Mouse (Mus musculus) spleen, postnatal 4 days (tissue): ENCODE results near the gene Plekhg5.
"Not testable (repeated sequence)": the region's sequence is repeated elsewhere in the genome, so short reads cannot be mapped to it uniquely, and the experiment has no call there.

Experiments used
- DNase-seq, 2 experiments: peaks; one replicate each; pipeline ENCODE4 v3.0.0; 2022; ENCODE audit warnings: low spot score in 2 of 2

Plekhg5 gene

DNA sequence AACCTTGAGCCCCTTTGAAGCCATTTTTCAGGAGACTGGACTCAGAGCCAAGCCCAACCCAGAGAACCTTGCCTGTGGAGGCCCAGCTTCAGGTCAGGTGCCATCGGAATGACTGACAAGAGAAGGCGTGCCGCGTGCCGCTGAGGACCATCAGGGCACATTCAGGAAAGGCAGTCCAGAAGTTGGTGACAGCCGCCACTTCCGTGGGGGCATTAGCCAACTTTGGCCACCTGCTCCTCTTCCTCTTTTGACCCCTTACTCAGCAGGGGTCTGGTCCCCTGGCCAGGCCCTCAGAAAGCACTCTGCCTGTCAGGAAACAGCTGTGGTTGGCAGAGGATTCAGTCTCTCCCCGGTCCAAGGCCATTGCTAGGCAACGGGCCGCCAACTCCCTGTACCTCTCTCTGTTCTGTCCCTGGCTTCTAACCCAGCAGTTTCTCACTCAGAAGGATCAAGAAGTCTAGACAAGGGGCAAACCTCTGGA, at the start of gene Plekhg5:
TSS of gene Plekhg5 (plus strand) at position 378 of the 481 bp plus-strand sequence.
- peak in 1 of 2 experiments; percentile 62 for DNase-seq

DNA sequence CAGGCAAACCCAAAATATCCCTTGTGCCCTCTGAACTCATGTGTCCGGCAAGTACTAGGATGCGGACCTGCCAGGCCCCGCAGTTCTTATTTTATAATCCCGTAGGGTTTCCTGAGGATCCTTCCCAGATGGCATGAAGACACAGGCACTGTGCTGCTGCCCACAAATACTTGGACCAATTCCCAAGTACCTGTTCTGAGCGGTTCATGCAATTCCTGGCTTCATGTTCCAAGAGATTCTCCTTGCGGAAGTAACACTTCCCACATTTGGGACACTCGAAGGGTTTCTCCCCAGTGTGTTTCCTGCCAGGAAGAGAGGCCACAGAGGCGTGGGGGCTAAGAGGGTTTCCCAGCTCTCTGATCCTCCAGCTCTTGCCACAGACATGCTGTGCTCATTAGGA, 49.8 kb upstream of the Plekhg5 start:
- no peak for DNase-seq

DNA sequence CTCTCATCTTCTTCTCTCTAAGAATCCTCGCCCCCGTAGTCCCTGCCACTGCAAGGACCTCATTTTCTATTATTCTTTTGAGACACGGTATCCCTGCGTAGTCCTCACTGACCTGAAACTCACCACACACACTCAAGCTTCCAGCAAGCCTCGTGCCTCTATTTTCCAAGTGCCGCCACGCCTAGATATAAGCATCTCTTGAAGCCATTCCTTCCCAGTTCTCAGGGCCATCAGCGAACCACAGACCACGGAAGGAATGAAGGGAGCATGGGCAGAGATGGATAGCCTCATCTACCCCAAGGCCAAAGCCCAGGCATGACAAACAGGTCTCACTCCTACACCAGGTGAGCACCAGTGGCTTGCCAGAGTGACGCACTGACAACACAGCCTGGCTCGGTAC, 47.8 kb upstream of the Plekhg5 start:
- no peak for DNase-seq

DNA sequence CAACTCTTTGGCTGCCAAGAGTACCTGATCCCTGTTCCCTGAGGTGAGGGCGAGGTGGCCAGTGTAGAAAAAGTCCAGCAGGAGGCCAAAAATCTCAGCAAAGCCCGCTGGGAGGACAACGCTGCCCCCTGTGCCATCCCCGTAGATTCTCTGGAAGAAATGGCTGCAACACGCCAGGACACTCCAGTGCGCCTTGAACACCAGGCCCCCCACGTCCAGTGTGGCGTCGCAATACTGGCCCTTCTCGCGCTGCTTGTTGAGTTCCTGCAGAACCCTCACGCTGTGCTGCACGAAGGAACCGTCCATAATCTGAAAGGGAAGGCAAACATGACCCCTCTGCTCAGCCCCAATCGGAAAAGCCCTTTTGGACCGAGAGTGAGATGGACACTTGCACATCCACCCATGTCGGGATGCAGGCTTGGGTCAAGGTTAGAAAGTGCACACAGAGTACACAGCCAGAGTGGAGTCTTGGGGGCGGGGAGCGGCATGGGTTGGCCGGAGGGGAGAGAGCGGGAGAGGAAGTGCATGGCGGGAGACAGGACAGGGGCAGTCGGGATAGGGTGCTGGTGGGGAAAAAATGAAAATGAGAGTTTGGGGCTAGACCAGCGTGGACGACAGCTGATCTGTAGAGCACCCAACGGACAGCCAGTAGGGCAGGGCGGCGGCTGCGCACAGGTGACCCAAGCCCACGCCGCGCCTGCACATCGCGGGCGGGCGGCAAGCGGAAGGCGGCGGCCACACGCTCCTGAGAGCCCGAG, 45.4 kb upstream of the Plekhg5 start:
- DNase-seq: no peak

DNA sequence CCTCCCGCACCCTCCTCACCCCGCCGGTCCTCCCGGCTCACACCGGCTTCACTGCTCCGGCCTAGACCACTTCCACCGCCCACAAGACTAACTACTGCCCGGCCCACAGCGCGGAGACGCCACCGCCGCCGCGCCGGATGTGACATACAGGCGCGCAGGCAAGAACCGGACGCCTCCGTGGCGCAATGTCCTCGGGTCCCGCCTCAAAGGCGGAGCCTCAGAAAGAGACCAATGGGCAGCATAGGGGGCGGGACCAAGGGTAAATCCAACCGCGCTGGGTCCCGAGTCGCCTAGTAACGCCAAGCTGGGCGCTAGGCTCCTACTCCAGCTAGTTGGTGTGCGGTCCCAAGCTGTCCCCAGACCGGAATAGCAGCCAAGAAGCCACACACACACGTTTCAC, 44.8 kb upstream of the Plekhg5 start, which contains the start of gene Zbtb48:
TSS of gene Zbtb48 (minus strand) at position 148 of the 400 bp plus-strand sequence.
- peak; percentile 95 to 96 for DNase-seq

DNA sequence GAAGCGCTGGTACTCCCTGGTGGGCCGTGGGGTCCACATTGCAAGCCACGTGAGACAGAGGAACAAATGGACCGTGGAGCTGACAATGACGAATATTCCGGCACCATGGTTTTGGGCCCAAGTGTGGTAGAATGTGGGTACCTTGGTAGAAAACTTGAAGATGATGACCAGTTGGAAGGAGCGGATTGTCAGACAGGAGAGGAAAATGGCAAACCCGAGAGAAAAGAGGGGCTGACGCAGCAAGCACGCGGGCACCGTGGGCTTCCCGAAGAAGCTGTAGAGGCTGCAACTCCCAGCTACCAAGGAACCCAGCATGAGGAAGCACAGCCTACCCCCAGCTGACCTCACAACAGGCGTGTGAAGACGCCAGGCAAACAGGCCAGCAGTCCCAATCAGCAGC, 43.8 kb upstream of the Plekhg5 start:
- DNase-seq: no peak

DNA sequence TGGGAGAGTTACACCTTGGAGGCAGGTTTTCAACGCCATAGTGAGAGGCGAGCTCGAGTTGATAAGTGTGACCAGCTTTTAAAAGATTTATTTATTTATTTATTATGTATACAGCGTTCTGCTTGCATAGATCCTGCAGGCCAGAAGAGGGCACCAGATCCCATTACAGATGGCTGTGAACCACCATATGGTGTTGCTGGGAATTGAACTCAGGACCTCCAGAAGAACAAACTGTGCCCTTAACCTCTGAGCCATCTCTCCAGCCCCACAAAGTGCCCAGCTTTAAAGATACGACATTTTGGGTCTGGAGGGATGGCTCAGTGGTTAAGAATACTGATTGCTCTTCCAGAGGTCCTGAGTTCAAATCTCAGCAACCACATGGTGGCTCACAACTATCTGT, 43.2 kb upstream of the Plekhg5 start:
- DNase-seq: no peak

DNA sequence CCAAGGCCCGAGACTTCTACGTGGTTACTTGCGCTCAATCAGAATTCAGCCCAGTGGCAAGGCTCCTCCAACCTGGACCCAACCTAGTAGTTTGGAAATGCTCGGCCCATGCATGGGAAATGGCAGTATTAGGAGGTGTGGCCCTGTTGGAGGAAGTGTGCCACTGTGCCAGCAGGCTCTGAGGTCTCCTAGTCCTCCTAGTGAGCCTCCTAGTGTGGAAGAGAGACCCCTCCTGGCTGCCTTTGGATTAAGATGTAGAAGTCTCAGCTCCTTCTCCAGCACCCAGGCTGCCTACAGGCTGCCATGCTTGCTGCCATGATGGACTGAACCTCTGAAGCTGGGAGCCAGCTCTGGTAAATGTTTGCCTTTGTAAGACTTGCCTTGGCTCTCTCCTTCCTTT, 42.3 kb upstream of the Plekhg5 start:
- DNase-seq: no peak

DNA sequence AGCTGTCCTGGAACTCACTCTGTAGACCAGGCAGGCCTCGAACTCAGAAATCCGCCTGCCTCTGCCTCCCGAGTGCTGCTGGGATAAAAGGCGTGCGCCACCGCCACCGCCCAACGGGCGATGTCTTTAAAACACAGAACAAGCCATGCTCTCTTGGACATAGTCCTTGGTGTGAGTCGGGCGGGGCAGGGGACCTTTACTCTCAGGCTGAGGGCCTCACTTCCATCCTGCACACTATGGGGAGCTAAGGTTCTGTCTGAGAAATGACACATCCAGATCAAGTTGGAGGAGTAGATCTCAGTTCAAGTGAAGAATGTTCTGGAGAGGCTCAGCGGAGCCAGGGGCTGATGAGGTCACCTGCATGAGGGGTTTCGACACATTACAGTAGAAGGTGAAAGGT, 39.4 kb upstream of the Plekhg5 start:
- no peak for DNase-seq

DNA sequence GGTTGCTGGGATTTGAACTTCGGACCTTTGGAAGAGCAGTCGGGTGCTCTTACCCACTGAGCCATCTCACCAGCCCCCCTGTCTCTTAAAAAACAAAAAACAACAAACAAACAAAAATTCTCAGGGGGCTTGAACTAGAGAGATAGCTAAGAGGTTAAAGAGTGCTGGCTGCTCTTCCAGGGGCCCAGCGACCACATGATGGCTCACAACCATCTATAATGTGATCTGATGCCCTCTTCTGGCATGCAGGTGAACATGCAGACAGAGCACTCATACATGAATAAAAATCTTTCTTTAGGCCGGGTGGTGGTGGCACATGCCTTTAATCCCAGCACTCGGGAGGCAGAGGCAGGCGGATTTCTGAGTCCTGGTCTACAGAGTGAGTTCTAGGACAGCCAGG, 35.8 kb upstream of the Plekhg5 start:
- not testable (repeated sequence) for DNase-seq

DNA sequence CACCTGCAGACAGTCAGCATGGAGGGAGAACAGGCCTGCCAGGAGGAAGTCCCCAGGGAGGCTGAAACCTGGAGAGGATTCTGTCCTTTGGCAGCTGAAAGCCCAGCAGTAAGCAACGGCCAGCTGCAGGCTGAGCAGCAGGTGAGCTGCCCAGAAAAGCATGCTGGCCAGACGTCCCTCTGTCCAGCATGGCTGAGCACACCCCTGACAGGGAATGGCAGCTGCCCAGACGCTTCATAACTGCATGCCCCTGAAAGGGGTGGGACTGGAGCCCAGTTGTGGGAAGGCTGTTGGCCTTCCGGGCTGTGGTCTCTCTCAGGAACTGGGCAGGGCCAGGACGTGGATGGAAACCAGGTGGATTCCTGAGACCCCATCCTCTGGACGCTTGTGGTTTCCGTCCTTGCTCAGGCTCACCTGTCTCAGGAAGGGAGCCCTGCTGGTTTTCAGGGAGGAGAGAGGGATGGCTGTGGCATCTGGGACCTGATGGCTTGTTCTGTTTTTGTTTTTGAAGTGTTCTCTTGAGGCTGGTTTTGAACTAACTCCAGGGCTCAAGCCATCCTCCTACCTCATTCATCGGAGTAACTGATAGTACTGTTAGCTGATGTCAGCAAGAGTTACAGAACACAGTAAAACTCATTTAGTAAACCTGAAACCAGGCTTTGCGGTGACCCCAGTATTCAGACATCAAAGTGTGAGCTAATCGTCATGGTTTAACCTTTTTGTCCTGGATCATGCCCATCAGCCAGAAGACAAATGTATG, 33.9 kb upstream of the Plekhg5 start, which contains the start of gene Tas1r1:
TSS of gene Tas1r1 (minus strand) at position 344 of the 760 bp plus-strand sequence.
- DNase-seq: no peak

DNA sequence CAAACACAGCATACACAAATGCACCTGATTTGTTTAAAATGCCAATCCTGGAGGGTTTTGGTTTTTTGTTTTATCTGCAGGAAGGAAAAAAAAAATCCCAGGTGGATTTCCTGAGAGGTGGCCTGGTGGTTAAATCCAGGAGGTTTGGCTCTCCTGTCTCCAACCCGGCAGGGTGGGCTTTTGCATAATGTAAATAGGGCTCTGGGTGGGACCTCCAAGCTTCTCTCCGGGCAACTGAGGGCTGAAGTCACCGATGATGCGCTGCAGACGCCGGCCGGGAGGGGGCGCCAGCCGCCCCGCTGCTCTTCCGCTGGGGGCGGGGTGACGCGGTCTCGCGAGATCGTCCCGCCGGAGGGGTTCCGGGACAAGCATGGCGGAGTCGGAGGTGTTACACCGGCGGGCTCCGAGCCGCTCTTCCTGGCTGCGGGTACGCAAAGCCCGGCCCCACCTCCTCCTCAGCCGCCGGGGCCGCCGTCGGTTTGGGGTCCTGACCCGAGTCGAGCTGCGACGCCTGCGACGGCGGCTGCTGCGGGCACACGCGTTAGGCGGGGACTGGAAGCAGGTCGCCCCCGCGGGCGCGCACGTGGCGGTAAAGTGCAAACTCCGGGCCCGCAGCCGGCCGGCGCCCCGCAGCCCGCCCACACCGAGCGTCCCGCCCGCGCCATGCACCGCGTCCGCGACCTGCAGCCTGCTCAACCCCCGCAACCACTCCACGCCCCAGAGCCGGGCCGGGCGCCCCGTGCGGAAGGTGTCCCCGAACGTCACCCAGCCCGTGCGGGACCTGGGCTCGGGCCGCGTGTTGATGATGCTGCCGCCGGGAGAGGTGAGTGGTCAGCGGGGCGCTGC, 33.1 kb upstream of the Plekhg5 start, which contains the start of gene Nol9:
TSS of gene Nol9 (plus strand) at position 337 of the 846 bp plus-strand sequence.
- peak; percentile 93 to 99 for DNase-seq

DNA sequence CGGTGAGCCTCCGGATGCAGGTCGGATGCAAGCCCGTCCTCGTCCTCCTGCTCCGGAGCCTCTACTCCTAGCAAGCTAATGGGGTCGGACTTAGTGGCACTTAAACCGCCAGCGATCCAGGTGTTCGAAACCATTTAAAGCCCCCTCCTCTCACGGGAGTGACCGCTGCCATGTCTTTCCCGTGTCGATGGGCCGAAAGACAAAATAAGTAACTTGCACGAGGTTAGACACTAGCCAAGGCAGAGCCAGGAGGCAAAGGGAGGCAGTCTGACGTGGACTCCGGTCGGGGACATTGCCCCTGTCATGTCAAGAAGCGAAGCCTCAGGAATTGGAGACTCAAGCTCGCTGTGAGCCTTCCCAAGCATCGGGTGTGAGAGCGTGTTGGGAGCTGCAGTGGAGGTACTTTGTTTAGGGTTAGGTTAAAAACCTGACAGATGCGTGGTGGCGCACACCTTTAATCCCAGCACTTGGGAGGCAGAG, 32.4 kb upstream of the Plekhg5 start:
- DNase-seq: no peak

DNA sequence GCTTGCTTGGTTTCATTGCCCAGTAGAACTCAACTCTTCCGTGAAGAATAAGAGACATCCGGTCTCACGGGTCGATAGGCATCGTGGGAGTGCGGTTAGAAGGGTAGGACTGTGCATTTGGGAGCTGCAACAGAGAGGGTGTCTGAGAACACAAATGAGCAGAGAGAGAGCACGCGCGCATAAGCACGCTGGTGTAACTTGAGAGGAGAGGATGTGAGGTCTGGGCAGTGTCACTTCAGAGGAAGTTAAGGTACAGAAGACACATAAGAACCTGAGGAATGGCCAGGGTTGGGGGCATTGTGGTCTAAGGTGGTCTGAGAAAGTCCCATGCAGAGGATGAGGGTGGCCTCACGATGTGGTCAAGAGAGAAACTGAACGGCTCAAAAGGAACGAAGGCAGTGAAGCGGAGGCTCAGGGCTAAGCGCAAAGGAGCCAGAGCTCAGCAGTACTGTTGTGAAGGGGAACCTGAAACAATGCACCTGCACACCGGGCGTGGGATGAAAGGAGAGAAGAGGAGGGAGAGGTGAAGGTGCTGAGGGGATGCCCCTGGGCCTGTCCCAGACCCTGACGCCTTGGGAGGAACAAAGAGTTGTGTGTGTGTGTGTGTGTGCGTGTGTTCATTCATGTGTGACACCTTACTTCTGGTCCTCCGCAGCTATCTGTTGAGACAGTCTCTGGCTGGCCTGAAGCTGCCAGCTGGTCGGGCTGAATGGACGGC, 30.2 kb upstream of the Plekhg5 start:
- DNase-seq: no peak

DNA sequence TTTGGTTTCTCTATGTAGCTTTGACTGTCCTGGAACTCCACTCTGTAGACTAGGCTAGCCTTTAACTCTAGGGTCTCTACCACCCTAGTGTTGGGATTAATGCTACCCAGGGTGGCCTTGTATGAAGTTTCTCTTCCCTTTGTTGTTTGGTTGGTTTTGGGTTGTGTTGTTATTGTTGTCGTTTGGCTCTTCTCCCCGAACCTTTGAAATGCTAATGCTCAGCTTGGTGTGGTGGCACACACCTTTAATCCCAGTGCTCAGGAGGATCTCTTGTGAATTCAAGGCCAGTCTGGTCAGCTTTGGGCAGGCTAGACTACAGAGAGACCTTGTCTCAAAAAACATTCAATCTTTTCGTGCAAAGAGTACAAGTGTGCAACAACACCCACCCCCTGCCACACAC, 29.1 kb upstream of the Plekhg5 start:
- no peak for DNase-seq

DNA sequence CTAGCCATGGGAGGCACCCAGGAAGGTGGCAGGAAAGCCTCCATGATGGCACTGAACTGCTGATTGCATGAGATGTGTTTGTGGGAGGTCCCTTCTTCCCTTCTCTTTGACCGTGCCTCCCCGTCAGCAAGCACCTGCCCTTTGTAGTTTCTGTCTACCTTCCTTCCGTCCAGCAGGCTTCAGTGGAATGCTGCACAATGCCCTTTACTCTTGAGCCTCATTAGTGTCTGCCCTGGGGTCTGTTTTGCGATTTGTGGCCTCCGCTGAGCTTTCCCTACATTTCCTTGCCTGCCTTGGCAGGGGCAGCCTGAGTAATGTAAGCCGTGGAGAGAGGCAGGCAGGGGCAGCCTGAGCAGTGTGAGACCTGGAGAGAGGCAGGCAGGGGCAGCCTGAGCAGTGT, 27.7 kb upstream of the Plekhg5 start:
- no peak for DNase-seq

DNA sequence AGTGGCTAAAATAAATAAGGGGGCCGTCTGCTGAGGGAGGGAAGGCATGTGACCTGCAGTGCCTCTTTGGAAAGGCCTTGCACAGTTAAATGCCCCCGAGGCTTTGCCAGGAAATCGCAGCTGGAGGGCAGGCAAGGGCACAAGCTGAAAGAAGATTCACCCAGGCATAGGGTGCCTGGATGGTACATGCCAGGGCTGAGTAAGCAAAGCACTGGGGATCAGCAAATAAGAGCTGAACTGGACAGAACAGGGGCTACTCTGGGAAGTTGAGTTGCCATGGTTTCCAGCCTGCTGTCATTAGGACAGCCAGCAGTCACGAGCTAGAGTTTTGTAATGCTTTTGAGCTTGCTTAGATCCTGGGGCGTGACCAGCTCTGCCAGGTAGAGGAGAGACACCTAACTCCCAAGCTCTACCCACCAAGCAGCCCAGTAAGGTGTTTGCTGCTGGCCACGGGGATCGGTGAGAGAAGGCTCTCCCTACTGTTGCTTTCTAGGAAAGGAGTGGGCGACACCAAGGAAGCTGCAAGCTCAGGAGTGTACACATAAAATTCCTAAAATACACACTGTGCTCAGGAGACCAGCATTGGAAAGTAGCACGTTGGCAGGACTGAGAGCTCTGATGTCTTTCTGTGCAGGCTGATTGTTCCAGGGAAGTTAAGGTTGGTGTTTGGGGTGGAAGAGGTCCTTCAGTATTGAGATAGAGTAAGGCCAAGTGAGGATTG, 9.7 kb upstream of the Plekhg5 start:
- no peak for DNase-seq

DNA sequence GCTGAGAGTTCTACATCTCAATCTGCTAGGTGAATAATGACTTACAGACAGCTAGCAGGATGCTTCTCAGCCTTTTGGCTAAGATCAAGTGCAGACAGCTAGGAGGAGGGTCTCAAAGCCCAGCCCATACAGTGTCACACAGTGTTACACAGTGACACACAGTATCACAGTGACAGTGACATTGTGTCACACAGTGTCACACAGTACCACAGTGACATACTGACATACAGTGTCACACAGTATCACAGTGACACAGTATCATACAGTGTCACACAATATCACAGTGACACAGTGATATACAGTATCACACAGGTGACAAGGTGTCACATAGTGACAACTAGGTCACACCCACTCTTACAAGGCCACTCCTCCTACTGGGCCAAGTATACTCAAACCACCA, 5.0 kb upstream of the Plekhg5 start:
- no peak for DNase-seq

DNA sequence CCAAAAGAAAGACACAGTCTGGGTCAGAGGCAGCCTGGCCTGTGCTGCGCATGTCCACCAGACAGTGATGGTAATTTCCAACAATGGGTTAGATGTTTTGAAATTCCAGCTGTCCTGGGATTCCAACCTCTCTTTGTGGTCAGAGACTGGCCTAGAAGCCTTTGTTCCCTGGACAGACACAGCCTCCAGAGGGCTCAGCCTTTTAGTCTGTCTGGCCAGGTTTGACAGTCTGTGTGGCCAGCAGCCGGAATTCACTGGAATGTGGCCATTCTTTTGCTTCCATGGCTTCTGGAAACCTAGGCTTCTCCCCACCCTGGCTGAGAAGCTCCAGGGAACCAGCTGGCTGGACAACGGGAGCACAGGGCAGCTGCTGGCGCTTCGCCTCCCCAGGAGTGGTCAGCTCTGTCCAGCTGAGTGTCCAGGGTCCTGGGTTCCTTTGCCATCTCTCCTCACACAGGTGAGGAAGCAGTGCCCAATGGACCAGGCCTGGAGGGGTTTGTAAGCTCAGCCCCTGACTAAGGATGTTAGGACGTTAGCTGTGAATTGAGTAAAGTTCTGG, 4.1 kb upstream of the Plekhg5 start:
- no peak for DNase-seq

DNA sequence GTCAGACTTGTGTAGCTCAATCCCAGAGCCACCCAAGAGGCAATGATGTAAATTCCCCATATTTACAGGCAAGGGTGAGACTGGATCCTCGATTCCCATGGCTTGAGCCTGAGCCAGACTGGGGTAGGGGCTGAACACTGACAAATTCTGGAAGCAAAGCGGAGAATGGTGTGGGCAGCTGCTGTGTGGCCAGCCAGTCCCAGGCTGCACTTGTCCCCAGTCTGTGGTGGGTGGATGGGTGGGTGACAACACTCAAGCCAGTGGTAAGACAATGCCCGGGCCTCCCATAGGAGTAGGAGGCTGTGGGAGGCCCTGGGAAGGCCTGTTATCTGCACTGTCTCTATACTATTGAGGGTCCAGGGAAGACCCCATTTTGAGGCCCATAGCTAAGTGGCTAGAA, 3.1 kb upstream of the Plekhg5 start:
- no peak for DNase-seq
